Mouse (Mus musculus): ENCODE results near the gene Dyx1c1. TPM values are rescaled to one million over a fixed set of nuclear protein-coding genes. Genes with fewer than 3 reads are reported as not detected.

Dyx1c1 gene
- polyA plus RNA-seq, 1 experiment: 0.19 TPM

DNA sequence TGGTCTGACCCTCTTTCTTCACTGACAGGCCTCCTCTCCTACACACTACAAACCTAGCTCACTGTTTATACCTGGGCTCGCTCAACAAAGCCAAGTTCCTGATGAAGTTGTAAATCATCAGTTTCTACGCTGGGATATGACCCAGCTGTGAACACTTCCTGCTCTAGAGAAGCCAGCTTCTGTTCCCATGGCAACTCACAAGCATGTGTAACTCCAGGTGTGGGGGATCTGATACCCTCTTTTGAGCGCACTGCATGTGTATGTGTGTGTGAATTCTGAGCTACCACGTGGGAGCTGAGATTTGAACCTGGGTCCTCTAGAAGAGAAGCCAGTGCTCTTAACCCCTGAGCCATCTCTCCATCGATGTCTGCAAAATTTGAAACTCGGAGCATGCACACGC, 9.0 kb upstream of the Dyx1c1 start:
- Histone ChIP-seq H3K4me3 (ENCODE audit: control insufficient read depth, insufficient read depth, low read length) (no peak overlapping the region), H3K4me1 (replicated peaks; ENCODE audit: control insufficient read depth, insufficient read depth, low read length) (no peaks in the 10 kb centered on the region), H3K27ac (ENCODE audit: control insufficient read depth, insufficient read depth, low read length) (no peak overlapping the region), H3K36me3 (ENCODE audit: control insufficient read depth, insufficient read depth, low read length) (no peaks in the 10 kb centered on the region), H3K27me3 (ENCODE audit: control insufficient read depth, insufficient read depth, low read length) (no peaks in the 10 kb centered on the region)
- WGBS: 44% methylated on average over 7 of the region's 7 CpGs
- DNase-seq: no peak
- TF ChIP-seq CTCF (IDR thresholded peaks at IDR 0.05; ENCODE audit: borderline replicate concordance, control insufficient read depth, extremely low read depth, insufficient read depth, low read length, poor library complexity) (no peak), POLR2A (IDR thresholded peaks at IDR 0.05; ENCODE audit: control insufficient read depth, extremely low read depth, insufficient read depth, low read length, poor library complexity) (no peak)

DNA sequence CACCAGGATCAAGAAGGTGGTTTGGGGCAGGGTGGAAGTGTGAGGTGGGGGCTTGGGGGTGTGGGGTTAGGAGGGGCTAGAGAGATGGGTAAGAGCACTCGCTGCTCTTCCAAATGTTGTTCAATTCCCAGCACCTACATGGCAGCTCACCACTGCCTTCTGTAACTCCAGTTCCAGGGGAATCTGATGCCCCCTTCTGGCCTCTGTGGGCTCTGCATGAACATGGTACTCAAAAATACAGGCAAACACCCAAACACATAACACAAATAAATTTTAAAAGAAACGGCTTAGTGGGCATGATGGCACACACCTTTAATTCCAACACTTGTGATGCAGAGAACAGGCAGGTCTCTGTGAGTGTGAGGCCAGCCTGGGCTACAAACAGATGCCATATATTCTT, 3.8 kb upstream of the Dyx1c1 start:
- TF ChIP-seq CTCF (IDR thresholded peaks at IDR 0.05; ENCODE audit: borderline replicate concordance, control insufficient read depth, extremely low read depth, insufficient read depth, low read length, poor library complexity) (no peak), POLR2A (IDR thresholded peaks at IDR 0.05; ENCODE audit: control insufficient read depth, extremely low read depth, insufficient read depth, low read length, poor library complexity) (no peak)
- H3K27ac ChIP-seq (ENCODE audit: control insufficient read depth, insufficient read depth, low read length): no peak overlapping the region
- H3K4me1 ChIP-seq (replicated peaks; ENCODE audit: control insufficient read depth, insufficient read depth, low read length): peaks cover 6% of the 10 kb centered on the region
- 65% methylated on average over 2 of the region's 2 CpGs for WGBS
- peak; percentile 39 for DNase-seq
- H3K4me3 ChIP-seq (ENCODE audit: control insufficient read depth, insufficient read depth, low read length): no peak overlapping the region
- no peaks in the 10 kb centered on the region for H3K36me3 ChIP-seq (ENCODE audit: control insufficient read depth, insufficient read depth, low read length)
- no peaks in the 10 kb centered on the region for H3K27me3 ChIP-seq (ENCODE audit: control insufficient read depth, insufficient read depth, low read length)

DNA sequence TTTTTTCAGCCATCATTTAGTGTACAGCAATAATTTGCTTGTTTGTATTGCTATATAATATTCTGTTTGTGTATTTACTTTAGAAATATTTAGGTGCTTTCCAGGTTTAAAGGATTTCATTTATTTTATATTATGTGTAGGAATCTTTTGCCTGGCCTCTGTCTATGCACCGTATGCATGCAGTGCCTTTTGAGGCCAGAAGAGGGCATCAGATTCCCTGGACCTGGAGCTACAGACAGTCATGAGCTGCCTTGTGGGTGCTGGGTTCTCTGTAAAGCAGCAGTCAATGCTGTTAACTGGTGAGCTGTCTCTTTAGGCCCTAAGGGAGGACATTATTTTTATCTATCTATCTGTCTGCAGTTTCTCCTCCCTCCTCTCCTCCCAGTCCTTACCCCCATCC, 3.0 kb upstream of the Dyx1c1 start:
- Histone ChIP-seq H3K4me1 (replicated peaks; ENCODE audit: control insufficient read depth, insufficient read depth, low read length) (peaks cover 6% of the 10 kb centered on the region), H3K4me3 (ENCODE audit: control insufficient read depth, insufficient read depth, low read length) (no peak overlapping the region), H3K27me3 (ENCODE audit: control insufficient read depth, insufficient read depth, low read length) (no peaks in the 10 kb centered on the region), H3K36me3 (ENCODE audit: control insufficient read depth, insufficient read depth, low read length) (no peaks in the 10 kb centered on the region), H3K27ac (ENCODE audit: control insufficient read depth, insufficient read depth, low read length) (no peak overlapping the region)
- DNase-seq: peak; percentile 68
- 17% methylated on average over 1 of the region's 1 CpGs for WGBS
- TF ChIP-seq CTCF (IDR thresholded peaks at IDR 0.05; ENCODE audit: borderline replicate concordance, control insufficient read depth, extremely low read depth, insufficient read depth, low read length, poor library complexity) (peak; percentile 43; the same call in 1 of the 2 replicates), POLR2A (IDR thresholded peaks at IDR 0.05; ENCODE audit: control insufficient read depth, extremely low read depth, insufficient read depth, low read length, poor library complexity) (no peak)

DNA sequence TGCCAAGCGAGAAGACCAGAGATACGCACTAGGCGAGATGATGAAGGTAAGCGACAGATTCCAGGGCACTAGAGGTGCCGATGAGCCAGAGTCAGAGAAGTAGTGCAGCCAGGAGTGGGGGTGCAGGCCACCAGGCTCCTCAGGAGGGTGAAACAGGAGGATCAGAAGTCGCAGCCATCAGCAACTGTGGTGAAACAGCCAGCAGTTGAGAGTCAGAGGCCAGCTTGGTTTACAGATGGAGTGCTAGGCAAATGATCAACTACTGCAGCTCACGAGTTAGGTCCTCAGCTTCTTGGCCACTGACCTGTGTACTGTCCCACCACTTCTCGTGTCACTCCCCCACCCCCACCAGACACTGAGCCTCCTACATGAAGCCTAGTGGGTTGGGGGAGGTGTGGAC, 2.8 kb downstream of the Dyx1c1 start:
- peaks cover 17% of the 10 kb centered on the region for H3K4me1 ChIP-seq (replicated peaks; ENCODE audit: control insufficient read depth, insufficient read depth, low read length)
- 73% methylated on average over 8 of the region's 8 CpGs for WGBS
- H3K27ac ChIP-seq (ENCODE audit: control insufficient read depth, insufficient read depth, low read length): peak overlapping the region; percentile 45
- DNase-seq: no peak
- H3K27me3 ChIP-seq (ENCODE audit: control insufficient read depth, insufficient read depth, low read length): no peaks in the 10 kb centered on the region
- H3K4me3 ChIP-seq (ENCODE audit: control insufficient read depth, insufficient read depth, low read length): no peak overlapping the region
- no peak for TF ChIP-seq CTCF (IDR thresholded peaks at IDR 0.05; ENCODE audit: borderline replicate concordance, control insufficient read depth, extremely low read depth, insufficient read depth, low read length, poor library complexity)
- H3K36me3 ChIP-seq (ENCODE audit: control insufficient read depth, insufficient read depth, low read length): no peaks in the 10 kb centered on the region

DNA sequence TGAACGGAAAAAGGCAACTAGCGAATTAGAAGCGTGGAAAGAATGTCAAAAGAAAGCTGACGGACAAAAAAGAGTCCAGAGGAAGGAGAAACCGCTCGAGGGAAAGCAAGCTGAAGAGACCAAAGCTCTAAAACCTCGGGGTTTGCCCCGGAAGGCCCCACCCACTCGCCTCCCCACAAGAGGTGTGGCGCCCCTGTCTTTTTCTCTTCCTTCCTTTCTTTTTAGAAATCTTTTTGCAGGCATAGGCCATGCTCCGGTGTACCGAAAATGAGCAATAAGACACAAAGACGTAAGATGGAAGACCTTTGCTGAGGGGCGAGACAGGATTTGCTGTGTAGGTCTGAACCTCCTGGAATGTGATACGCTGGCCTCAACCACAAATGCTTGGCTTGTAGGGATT, 3.4 kb downstream of the Dyx1c1 start:
- no peak for TF ChIP-seq CTCF (IDR thresholded peaks at IDR 0.05; ENCODE audit: borderline replicate concordance, control insufficient read depth, extremely low read depth, insufficient read depth, low read length, poor library complexity)
- no peak for TF ChIP-seq POLR2A (IDR thresholded peaks at IDR 0.05; ENCODE audit: control insufficient read depth, extremely low read depth, insufficient read depth, low read length, poor library complexity)
- peak; percentile 78 for DNase-seq
- Histone ChIP-seq H3K27ac (ENCODE audit: control insufficient read depth, insufficient read depth, low read length) (peak overlapping the region; percentile 94), H3K27me3 (ENCODE audit: control insufficient read depth, insufficient read depth, low read length) (no peaks in the 10 kb centered on the region), H3K4me1 (replicated peaks; ENCODE audit: control insufficient read depth, insufficient read depth, low read length) (peaks cover 17% of the 10 kb centered on the region), H3K4me3 (ENCODE audit: control insufficient read depth, insufficient read depth, low read length) (peak overlapping the region; percentile 26; the same call in 1 of the 2 replicates), H3K36me3 (ENCODE audit: control insufficient read depth, insufficient read depth, low read length) (no peaks in the 10 kb centered on the region)
- WGBS: 18% methylated on average over 15 of the region's 15 CpGs

DNA sequence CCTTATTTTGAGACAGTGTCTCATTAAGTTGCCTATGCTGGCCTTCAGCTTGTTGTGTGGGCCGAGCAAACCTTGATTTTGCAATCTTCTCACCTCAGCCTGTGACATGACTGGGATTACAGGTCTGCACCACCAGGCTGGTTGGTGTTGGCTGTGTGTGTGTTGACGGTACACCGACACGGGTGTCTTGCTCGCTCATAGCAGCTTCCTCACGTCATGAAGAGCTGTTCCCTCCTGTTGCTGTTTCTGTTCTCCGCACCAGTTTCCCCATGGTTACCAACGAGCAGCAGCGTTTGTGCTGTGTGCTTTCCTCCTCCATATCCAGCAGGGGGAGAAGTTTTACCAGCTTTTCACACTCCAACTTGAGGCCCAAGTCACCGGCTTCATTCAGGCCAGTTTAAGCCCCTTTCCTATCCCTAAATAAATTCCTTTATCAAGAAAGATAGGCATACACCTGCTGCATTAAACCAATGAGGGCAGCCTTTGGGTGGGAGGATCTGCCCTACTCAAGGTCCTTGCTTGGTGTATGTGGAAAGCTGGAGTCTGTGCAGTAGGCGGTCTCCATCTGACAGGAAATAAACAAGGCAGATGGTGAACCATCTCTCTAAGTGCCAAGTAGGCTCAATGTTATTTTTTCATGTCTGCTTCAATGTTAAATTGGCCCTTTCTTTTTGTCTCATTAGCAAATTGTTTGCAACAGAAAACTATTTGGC, 9.9 kb downstream of the Dyx1c1 start:
- TF ChIP-seq CTCF (IDR thresholded peaks at IDR 0.05; ENCODE audit: borderline replicate concordance, control insufficient read depth, extremely low read depth, insufficient read depth, low read length, poor library complexity) (peak; percentile 52; the same call in 1 of the 2 replicates), POLR2A (IDR thresholded peaks at IDR 0.05; ENCODE audit: control insufficient read depth, extremely low read depth, insufficient read depth, low read length, poor library complexity) (no peak)
- WGBS: 17% methylated on average over 11 of the region's 11 CpGs
- Histone ChIP-seq H3K27me3 (ENCODE audit: control insufficient read depth, insufficient read depth, low read length) (no peaks in the 10 kb centered on the region), H3K36me3 (ENCODE audit: control insufficient read depth, insufficient read depth, low read length) (no peaks in the 10 kb centered on the region), H3K4me1 (replicated peaks; ENCODE audit: control insufficient read depth, insufficient read depth, low read length) (0 out of 2 replicates have a peak, but pooled peaks cover 7% of the 10 kb centered on the region), H3K27ac (ENCODE audit: control insufficient read depth, insufficient read depth, low read length) (no peak overlapping the region), H3K4me3 (ENCODE audit: control insufficient read depth, insufficient read depth, low read length) (no peak overlapping the region)
- peak; percentile 54 for DNase-seq
